Mouse (Mus musculus): ENCODE measurements around the gene Cd34.

The Cd34 gene

GRCm38 (mm10) chr1:194971980-194972379, 33.4 kb downstream of the Cd34 start:
- no peak for DNase-seq (ENCODE audit: low spot score)

- peak; percentile 90 for DNase-seq (ENCODE audit: low spot score)
Measured at GRCm38 (mm10) chr1:194976164-194976516, 37.5 kb downstream of the Cd34 start.

GRCm38 (mm10) chr1:194976517-194977370, 38.1 kb downstream of the Cd34 start:
- peak; percentile 75 for DNase-seq (ENCODE audit: low spot score)

DNA sequence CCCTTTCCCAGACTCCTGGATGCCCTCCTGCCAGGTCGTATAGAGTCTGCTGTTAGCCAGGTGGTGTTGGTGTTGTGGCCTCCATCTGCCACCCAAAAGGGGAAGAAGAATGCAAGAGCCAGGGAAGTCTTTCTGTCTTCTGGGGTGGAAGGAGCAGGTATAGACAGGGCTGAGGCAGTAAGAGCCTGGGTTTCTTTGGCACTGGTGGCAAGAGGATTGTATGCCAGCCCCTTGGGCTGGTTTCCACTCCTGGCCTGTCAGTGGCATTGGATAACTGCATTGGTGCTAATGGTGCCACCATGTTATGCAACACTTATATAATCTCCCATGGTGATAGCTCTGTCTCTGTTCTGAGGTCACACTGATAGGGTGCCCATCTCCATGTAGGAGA, 38.7 kb downstream of the Cd34 start:
- no peak for DNase-seq (ENCODE audit: low spot score)

- DNase-seq (ENCODE audit: low spot score) = no peak
Measured at GRCm38 (mm10) chr1:194977946-194978720, 39.5 kb downstream of the Cd34 start.

GRCm38 (mm10) chr1:194980826-194981435, 42.3 kb downstream of the Cd34 start:
- DNase-seq (ENCODE audit: low spot score) = no peak

DNA sequence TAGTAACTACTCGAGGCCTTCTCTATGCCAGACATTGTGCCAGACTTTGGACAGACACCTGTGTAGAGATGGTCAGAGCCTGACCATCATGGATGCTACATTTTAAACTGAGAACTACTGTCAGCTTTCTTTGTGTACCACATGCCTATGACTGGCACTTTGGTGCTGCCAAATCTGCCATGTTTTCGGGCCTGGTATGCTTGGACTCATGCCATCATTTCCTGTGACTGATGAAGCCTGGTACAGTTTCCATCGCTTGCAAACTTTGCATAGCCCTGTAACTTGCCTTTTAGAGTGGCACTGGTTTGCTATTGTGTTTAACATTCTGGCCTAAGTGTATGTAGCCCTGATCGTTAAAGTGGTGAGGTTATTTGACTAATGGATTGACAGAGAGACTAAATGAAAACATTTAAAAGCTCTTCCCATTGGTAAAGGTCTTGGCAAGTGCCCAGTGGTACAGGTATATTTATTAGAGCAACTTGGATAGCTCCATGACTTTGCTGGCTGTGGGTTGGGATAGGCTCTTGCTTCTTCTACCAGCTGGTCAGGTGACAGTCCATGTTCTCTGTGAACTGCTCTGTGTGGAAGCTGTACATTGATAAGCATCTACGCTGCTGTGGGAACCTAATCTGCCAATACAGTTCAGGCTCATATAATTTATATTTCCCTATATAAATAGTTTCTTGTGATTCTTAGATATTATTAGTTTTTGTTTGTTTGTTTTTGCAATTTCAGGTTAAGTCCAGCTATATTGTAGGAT, 44.5 kb downstream of the Cd34 start:
- DNase-seq (ENCODE audit: low spot score) = no peak

GRCm38 (mm10) chr1:194984914-194985313, 46.3 kb downstream of the Cd34 start:
- no peak for DNase-seq (ENCODE audit: low spot score)

GRCm38 (mm10) chr1:194985442-194986210, 47.0 kb downstream of the Cd34 start:
- DNase-seq (ENCODE audit: low spot score) = no peak

GRCm38 (mm10) chr1:194989024-194989423, 50.4 kb downstream of the Cd34 start:
- DNase-seq (ENCODE audit: low spot score) = no peak

- no peak for DNase-seq (ENCODE audit: low spot score)
Measured at GRCm38 (mm10) chr1:194990976-194991375, 52.4 kb downstream of the Cd34 start.

GRCm38 (mm10) chr1:194991654-194992053, 53.0 kb downstream of the Cd34 start:
- DNase-seq (ENCODE audit: low spot score) = no peak

DNA sequence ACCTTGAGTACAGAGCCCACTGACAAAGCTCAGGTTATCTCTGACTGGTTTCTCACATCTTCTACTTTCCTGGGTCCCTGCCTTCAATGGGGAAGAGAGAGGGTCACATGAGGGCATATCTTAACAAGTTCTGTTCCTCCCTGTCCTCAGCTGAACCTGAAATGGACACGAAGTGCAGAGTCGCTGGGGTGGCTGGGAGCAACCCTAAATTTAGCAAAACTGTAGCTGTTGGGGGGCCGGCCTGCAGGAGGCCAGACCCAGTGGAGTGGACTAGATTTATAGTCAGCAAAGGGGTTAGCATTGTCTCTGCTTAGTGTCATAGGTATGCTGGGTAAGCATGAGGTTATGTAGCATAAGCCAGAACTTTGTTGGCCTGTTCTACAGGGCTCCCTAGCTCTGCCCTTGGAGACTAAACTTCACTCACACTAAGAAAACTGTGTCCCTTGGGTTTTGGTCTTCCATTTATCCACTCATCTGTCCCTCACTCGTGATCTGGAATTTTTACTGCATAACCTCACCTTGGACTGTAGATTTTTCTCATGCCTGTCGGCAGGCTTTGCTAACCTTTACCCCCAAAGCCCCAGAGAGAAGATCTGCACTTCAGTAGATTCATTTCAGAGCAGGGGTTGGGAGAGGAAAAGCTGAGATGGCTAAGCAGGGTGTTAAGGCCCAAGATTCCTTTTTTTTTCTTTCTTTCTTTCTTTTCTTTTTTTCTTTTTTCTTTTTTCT, 54.1 kb downstream of the Cd34 start:
- DNase-seq (ENCODE audit: low spot score) = no peak

DNA sequence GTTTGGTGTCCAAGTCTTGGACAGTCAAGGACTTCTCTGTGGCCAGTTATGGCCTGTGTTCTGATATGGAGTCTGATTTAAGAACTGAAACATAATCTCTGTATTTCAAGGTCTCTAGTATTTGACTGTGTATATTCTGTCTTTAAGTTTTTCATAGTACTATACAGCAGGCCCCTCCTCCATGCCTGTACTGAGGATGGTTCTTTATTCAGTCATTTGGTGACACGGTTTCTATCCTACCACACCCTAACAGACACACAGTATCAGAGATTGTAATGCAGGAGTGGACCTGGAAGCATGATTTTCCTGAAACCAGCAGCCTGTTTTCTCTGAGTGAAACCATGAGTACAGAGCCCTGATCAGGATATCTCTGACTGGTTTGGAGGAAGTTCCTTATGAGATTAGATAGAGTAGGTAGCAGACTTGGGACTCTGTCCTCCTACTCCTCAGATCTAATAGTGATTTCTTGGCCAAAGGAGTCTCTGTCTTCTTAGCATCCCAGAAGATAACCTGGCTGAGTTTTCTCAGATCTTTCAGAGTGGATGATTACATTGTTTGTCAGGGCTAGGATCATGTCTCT, 54.9 kb downstream of the Cd34 start:
- DNase-seq (ENCODE audit: low spot score) = no peak

GRCm38 (mm10) chr1:194994262-194994661, 55.6 kb downstream of the Cd34 start:
- no peak for DNase-seq (ENCODE audit: low spot score)

GRCm38 (mm10) chr1:194995196-194995595, 56.6 kb downstream of the Cd34 start:
- DNase-seq (ENCODE audit: low spot score) = peak; percentile 16

DNA sequence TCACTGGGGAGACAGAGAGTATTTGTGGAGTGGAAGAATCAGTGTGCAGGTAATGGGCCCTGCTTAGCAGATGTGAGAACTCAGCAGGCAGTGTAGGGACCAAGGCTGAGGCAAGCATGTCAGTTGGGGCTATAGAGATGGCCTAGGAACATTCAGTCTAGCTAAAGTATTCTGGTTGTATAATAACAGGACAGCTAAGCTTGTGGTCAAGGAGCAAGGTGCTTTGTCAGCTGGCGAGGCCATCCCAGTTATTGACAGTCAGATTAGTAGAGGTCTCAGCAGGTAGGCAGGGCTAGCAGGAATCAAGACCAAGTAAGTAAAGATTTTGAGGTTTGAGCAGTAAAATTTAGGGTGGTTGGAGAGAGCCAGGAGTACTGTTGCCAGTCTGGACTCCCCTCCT, 59.8 kb downstream of the Cd34 start:
- DNase-seq (ENCODE audit: low spot score) = no peak

- no peak for DNase-seq (ENCODE audit: low spot score)
Measured at GRCm38 (mm10) chr1:195003328-195003727, 64.7 kb downstream of the Cd34 start.

DNA sequence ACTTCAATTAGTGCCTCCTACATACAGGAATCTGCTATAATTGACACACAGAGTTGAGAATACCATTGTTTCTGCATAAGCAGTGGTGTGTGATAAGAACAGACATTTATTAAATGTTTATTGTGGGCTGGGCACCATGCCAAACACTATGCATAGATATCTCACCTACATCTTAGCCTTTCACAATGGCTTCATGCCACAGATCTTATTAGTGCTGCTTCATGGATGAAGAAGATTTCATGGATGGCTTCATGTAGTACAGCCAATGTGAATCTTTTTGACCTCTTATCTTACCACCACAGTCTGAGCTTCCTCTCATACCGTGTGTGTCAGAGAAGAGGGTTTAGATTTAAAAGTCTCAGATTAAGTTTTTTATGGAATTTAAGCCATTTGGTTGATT, 65.6 kb downstream of the Cd34 start:
- DNase-seq (ENCODE audit: low spot score) = no peak

DNA sequence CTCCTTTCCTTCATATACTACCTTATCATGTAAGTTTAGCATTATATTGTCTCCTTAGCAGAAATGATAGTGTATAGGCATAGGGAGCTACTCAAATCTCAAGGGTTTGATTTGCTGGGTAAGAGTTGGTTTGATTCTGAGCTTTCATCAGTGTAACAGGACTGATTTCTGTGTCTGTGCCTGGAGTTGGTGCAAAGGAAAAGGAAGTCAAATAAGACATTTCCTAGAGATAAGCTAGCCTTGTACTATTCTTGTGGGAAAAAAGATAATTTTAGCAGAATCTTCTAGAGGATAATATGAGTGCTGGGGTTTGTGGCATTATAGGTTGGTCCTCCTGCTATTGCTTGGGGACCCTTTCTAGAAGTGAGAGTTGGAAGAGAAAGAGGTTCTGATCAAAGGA, 67.6 kb downstream of the Cd34 start:
- DNase-seq (ENCODE audit: low spot score) = no peak
